Mouse (Mus musculus) skeletal muscle tissue, adult 2 months (tissue): Measurements from ENCODE around the gene Psors1c2.

Experiments used
- DNase-seq: peaks from one replicate; pipeline ENCODE4 v3.0.0-alpha.2; 2012; ENCODE audit warnings: low read depth, low spot score

Psors1c2 gene

DNA sequence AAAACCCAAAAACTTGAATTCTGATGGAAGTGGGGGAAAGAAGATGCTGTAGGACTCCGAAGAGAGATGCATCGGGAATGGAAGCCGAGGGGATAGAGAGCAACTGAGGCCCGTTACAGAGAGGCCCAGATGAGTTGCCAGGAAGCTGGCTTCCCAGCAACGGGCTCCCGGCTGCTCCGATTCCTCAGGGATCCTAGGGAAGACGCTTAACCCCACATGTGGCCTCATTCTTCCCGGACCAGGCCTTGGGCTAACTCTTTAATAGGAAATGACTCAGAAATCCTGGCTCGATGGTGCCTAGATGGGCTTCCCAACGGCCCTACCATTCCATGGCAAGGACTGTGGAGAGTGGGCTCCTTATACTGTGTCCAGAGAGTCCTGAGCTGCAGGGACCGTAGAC lies 15.5 kb upstream of the Psors1c2 start:
- no peak for DNase-seq

DNA sequence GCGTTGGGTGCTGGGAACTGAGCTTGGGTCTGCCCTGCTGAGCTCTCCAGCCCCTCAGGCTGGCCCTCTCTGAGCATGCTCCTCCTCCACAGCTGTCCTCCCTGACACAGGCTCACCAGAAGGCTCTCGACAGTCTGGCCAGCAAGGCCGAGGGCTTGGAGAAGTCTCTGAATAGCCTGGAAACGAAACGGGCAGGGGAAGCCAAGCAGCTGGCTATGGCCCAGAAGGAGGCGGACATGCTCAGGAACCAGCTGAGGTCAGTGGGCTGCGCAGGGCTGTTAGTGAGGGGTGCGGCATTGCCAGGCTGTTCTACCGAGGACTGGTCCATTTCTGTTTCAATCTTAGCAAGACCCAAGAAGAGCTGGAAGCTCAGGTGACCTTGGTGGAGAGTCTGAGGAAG lies 8.6 kb upstream of the Psors1c2 start:
- DNase-seq = no peak

DNA sequence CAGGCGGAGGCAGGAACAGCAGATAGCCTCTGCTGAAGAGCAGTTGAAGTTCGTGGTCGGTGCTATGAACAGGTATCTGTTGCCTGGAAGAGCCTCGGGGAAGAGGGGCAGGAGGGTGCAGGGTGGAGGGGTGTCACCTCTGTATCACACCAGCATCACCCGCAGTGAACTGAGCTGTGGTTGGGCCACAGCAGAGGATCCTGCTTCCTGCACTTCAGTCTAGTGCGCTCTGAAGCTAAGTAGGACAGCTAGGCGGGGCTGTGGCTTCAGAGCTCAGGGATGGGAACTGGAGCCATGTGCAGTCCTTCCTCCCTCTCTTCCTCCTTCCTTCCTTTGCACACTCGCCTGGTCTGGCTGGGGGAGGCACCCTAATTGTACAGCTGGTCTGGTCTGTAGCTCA lies 6.4 kb upstream of the Psors1c2 start:
- no peak for DNase-seq

DNA sequence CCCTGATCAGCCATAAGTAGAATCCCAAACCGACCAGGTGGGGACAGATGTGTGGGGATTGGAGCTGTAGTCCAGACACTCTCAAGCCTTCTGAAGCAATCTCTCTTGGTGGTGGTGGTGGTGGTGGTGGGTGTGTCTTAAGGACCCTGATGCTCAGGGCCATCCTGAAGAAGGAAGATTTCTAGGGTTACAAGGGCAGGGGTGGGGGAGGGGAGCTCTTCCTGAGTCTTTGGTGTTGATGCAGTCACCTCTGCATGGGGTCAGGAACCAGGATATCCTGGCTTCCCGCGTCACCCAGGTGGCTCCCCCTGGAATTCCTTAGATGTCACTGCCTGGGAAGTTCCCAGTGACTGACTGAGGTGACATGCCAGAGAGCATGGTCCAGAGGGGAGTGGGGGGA lies 641 bp upstream of the Psors1c2 start:
- DNase-seq = no peak

DNA sequence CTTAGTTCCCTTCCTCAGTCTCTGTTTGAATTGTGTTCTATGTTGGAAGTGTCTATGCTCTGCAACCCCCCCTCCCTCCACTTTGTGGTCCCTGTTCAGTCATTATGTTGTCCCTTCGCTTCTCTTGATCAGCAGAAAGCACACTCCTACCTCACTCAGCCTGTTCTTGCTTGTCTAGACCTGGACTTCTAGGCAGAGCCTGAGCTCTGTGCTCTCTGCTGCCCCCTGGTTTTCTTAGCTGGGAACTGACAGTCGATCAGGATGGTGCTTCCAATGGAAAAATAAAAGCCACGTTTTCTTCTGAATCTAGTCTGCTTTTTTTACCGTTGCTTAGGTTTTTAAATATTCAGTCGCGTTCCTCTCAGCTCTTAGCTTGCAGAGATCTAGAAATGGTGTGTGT lies 1.3 kb downstream of the Psors1c2 start:
- no peak for DNase-seq

DNA sequence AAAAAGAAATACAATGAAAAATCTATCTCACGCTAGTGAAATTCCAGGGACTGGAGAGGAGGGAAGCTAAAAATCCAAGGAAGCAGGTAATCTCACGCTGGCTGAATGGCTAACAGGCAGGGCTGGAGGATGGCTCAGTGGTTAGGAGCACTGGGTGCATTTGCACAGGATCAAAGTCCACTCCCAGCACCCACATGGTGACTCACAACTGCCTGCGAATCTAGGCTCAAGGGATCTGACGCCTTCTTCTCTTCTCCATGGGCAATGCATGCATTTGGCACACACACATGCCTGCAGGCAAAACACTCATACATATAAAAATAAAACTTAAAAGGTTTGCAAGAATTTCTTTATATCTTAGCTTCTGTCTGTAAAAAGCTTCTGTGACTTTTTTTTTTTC lies 4.4 kb downstream of the Psors1c2 start:
- DNase-seq = no peak

DNA sequence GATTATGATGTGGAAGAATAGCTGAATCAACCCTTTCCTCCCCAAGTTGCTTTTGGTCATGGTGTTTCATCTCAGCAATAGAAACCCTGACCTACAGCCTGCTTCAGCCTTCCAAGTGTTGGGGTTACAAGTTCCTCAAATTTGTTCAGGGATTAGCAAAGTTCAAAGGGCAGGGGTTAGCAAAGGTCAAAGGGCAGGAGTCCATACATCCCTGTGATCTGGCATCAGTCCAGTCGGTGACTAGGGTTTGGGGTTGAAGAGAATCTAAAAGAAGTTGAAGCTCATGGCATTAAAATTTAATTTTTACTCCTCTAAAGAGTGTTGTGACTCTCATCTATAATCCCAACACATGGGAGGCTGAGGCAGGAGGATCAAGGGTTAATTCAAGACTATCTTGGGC lies 5.5 kb downstream of the Psors1c2 start:
- no peak for DNase-seq

DNA sequence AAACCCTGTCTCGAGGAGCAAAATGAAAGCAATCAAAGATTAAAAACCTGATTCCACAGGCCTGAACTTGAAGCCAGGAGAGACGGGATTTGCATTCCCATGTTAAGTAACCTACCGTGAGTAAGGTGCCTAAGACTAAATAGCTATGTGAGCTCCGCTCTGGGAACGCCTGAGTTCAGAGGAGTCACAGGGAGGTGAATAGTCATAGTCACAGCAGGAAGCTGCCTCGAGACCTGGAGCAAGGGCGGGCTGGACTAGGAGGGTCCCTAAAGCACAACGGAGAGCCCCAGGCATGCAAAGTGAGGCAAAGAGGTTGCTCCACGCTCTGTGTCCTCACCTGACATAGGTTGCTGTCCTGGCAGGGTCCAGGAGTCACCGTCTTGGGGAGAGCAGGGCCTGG lies 6.5 kb downstream of the Psors1c2 start:
- no peak for DNase-seq

DNA sequence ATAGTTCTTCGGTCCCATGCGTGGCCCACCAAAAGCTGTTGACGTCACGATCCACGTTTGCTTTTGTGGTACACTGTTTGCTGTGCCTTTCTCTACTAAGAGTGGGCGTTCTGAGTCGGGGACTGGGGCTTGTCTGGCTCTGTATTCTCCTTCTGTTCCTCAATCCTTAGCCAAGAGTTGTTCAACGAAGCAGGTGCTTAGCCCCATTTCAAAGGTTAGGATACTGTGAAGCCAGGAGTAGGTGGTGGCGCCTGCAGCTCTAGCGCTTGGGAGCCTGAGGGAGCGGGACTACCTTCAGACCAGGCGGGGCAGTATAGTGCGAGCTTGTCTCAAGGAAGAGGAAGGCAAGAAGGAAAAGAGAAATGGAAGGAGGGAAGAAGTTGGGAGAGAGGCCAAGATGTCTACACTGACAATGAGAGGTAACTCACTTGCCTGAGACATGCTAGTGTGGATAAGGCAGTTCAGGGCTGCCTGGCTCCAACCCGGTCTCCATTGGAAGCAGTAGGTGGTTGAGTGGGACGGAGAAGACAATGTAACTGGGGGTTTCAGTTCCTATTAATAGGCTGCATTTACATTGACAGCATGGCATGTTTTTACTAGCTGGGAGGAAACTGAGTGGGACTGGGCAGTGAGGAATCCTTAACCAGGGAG lies 9.9 kb downstream of the Psors1c2 start:
- DNase-seq = no peak

DNA sequence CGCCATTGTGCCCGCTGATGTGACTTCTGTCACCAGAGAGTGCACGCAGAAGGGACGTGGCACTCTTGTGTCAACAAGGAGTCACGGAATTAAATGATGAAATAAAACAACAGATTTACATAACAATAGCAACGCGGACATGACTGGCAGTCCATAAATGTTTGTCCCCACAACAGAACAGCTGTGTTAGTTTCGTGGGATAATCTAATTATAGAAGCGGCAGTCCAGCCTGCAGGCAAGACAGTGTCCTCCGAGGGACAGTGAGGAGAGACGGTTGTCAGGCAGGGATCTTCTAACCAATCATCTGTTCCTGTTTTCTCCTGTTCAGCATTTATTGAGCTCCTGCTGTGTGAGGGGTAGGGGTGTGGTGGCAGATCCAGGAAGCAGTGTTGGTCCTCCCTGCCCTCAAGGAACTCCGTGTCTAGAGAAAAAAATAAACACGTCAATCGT lies 10.4 kb downstream of the Psors1c2 start:
- no peak for DNase-seq

DNA sequence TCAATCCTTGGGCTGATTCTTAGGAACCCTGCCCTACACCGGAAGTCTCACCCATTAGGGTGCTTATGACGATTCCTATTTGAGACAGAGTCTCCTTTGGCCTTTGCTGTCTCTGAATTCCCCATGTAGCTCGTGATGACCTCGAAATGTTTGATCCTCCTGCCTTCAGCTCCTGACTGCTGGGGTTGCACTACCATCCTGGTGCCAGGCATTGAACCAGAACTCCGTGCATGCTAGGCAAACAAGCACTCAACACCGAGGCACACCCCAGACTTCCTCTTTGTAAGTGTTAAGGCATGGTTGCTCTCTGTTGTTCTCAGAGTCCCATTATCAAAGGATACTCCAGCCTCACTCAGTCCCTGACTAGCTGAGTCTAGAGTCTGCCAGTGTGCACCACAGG lies 11.0 kb downstream of the Psors1c2 start:
- DNase-seq = no peak

DNA sequence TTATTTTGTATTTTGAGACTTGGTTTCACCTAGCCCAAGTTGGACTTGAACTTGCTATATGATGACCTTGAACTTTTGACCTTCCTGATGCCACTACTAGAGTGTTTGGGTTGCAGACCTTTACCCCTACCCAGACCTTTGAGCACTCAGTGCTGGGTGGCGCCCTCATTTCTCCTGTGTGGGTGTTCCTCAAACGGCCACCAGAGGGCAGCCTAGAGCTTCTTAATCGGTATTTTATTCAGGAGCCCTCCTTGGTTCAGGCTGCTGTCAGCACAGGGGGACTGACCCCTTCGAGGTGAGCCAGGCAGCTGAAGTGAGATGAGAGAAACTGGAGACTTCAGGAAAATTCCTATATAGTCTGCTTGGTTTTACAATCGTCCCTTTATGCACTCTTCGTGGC lies 11.7 kb downstream of the Psors1c2 start:
- DNase-seq = no peak

DNA sequence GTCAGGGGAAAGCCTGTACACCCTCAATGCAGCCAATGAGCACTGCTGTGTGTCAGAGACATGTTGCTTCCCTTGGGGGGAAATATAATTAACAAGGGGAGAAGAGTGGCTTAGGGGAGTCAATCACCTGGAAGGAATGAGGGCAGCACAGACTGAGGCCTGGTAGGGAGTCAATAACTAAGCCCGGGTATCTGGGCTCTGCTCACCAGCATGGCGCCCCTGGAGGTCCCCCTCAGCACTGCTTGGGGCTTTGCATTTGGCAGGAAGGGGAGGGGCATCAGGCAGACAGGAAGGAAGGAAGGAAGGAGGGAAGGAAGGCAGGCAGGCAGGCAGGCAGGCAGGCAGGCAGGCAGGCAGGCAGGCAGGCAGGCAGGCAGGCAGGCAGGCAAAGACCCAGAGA lies 14.5 kb downstream of the Psors1c2 start:
- DNase-seq = no peak

DNA sequence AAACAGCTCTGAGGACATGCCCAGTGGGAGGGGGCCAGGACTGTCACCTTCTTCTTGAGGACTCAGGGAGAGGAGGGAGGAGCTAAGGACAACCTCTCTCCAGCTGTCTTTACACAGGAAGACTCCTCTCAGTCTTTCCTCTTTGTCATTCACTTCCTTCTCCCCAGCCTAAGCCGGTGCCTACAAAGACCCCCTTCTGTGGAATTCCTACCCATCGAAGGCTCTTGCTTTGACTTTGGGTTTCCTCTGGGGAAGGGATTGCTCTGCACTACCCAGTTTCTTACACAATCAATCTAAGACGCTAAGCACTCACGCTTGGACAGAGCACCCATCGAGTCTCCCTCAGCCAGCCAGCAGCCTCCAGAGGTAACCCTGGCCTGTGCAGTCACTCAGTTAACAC lies 15.6 kb downstream of the Psors1c2 start:
- DNase-seq = no peak

DNA sequence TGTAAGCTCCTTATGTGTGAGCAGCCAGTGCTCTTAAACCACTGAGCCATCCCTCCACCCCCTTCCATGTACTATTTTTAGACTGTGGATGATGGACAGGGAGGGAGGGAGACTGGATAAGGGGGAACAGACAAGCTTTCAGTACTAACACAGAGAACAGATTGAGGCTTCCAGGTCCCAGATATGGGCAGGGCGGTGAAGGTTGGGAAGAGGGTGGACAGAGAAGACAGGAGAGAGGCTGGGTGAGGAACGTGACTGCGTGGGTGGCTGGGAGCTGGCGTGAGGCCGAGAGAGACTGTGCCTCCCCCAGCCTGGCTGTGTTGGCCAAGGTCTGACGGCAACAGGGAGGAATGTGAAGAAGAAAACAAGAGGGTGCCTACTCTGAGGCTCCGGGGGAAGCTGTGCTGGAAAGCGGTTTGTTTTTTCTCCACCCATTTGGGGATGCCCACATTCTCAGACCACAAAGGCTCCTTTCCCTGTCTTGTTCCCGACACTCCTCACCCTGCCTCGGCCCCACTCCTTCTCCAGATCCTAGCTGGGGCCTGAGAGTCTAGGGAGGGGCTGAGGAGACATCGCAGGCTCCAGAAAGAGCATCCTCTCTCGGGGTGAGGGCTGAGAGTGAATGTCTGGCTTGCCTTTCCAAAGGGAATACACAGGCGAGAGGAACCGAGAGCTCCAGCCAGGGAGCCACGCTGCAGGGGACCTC lies 16.6 kb downstream of the Psors1c2 start:
- DNase-seq = peak; percentile 64

DNA sequence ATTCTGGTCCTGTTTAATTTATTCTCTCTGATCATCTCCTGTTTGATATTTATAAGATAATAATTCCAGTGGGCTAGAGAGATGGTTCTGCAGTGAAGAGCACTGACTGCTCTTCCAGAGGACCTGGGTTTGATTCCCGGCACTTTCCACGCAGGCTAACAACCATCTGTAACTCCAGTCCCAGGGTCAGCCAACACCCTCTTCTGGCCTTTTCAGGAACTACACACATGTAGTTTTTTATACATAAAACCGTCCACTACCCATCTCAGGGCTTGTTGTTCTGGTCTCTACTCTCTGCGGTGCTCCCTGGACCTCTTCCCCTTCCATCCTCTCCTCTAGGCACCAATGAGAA lies 17.1 kb downstream of the Psors1c2 start:
- no peak for DNase-seq

DNA sequence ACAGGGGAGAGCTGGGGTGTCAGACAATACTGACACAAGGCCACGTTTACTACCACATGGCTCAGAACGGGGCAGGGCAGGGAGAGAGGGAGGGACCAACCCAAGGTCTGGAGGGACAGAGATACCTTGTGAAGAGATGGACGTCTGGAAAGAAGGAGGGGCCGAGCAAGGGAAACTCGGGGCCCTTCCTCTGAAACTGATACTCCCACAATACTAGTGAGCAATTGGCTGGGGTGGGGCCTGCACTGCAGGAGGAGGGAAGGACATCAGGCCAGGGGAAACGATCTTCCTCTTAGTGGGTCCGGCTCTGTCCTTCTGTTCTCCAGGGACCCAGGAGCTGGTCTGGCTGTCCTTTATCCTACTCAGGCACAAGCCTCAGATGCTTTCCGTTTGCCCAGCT lies 17.9 kb downstream of the Psors1c2 start:
- no peak for DNase-seq

DNA sequence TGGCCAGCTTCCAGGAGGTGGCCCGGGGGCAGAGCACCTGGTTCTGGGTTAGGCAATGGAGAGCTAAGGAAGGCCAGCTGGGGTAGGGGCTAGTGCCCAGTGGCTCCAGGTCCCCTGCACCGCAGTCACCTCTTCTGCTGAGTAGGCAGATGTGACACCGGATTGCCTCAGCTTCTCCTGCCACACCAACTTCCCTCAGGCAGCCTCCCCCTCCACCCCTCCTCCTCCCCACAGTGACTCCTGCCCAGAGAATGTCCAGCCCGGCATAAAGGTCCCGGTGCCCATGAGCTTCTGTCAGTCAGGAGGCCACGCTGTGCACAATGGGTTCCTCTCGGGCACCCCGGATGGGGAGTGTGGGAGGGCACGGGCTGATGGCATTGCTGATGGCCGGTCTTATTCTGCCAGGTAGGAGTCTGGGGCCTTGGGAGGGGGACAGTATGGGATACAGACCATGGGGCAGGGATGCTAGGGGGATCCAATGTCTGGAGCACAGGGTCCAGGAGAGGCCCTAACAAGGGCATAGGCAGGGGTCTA lies 18.9 kb downstream of the Psors1c2 start, which contains the start of gene Cdsn:
Gene Cdsn, plus strand, starts transcription at position 248 of the 534 bp plus-strand sequence.
- DNase-seq = no peak

DNA sequence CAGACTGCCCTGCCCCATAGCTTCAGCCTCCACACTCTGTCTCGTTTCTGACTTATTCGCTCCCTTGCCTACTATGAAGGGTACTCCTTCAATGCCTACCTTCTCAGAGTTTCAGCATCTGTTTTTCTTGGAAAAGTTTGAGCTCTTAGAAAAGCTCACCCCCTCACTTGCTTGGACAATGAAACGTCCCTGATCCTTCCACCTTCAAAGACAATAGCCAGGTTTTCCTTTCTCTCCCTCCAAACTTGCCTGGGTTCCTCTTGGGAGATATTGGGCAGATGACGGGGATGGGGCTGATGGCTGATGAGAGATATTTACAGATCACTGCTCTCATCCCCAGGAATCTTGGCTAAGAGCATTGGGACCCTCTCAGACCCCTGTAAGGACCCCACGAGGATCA lies 21.3 kb downstream of the Psors1c2 start:
- DNase-seq = no peak

DNA sequence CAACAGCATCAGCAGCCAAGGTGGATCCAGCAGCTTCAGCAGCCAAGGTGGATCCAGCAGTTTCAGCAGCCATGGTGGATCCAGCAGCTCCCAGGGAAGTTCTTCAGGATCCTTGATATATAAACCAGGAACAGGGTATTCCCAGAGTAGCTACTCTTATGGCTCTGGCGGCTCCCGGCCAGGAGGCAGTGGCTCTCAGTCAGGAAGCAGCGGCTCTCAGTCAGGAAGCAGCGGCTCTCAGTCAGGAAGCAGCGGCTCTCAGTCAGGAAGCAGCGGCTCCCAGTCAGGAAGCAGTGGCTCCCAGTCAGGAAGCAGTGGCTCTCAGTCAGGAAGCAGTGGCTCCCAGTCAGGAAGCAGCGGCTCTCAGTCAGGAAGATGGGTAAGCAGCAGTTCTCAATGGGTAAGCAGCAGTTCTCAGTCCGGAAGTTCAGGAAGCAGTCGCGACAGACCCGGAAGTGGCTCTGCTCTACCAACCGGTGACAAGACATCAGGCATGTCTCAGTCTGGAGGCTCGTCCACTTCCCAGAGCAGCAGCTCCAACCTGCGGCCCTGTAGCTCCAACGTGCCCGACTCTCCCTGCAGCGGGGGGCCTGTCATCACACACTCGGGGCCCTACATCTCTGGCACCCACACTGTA lies 21.9 kb downstream of the Psors1c2 start:
- DNase-seq = no peak

DNA sequence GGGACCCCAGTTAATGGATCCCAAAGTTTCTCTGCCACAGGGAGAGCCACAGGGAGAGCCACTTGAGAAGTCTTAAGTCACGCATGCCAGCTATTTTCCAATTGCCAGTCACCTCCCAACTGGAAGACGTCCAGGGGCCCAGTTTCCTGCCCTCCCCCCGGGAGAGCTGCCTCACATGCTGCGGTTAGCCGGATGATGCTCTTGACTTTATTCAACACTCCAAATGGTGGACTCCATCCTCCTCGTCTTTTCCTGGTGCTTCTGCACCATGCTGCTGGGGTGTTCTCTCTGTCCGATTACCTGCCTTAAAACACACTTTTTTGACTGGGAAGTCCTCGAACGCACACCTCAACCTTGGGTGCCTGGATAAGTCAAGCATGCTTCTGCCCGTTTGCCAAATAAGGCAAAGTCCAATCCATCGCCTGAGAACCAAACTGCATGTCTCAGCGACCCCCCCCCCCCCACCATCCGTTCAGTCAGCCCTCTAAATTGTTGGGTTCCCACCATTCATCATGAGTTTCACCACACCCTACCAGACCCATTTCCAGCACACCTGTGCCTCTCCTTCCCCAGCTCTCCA lies 23.3 kb downstream of the Psors1c2 start:
- DNase-seq = no peak

DNA sequence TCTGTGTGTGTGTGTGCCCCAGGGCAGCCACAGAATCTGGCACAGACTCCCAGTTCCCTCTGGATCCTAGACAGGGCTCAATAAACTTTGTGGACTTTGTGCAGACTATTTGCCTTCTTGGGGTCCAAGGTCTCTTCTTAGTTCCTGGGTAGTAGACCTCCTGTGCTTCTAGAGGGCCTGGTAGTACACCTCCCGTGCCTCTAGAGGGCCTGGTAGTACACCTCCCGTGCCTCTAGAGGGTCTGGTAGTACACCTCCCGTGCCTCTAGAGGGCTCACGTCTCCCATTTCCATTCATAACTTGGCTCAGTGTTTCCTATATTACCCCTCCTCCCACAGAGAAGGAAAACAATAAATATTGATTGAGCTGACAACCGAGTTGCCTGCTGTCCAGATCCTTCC lies 23.8 kb downstream of the Psors1c2 start:
- DNase-seq = no peak

DNA sequence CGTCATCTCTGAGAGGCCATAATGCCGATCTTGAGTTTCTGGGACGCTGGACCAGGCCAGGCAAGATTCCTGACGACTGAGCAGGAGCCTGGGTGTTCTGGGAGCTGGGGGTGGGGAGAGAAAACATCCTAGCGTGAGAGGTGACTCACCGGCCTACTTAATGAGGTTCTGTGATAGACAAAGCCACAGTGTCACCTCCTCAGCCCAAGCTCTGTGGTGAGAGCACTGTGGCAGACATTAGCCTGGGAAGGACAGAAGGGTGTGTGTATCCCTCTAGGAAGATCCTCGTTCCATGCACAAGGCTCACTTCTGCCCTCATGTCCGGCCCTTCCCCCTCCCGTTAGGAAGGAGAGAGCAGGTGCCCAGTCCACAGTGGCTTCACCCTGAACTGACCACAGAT lies 24.4 kb downstream of the Psors1c2 start:
- no peak for DNase-seq
